Mouse (Mus musculus) embryonic facial prominence, embryonic 15.5 days (tissue): Measurements from ENCODE around the gene Myo1e. TPM values are rescaled to one million over a fixed set of nuclear protein-coding genes. Genes with fewer than 3 reads are reported as not detected.
A peak's percentile ranks its signal among the peaks of the same experiment; 100 is the strongest.

Experiments used
- ATAC-seq: fragments of 200-750 bp; cut with Nextera tagmentation; 2 replicates; pipeline ENCODE4 v1.8.0; 2017; ENCODE audit warnings: low read depth, moderate TSS enrichment; ENCODE audit not compliant: insufficient number of reproducible peaks, low FRiP score, low TSS enrichment
- H3K27ac ChIP-seq: fragments of 300-500 bp; sonication (generic); replicated peaks from 2 replicates; pipeline ENCODE4 v1.5.1; 2015; ENCODE audit warnings: mild to moderate bottlenecking, inconsistent platforms
- H3K27me3 ChIP-seq: fragments of 300-500 bp; sonication (generic); 2 replicates; pipeline ENCODE4 v1.6.1; 2015; ENCODE audit warnings: inconsistent platforms
- H3K36me3 ChIP-seq: fragments of 300-500 bp; sonication (generic); 2 replicates; pipeline ENCODE4 v1.6.1; 2015; ENCODE audit warnings: mild to moderate bottlenecking, inconsistent platforms
- H3K4me1 ChIP-seq: fragments of 300-500 bp; sonication (generic); 2 replicates; pipeline ENCODE4 v1.6.1; 2015; ENCODE audit warnings: inconsistent platforms
- H3K4me2 ChIP-seq: fragments of 300-500 bp; sonication (generic); replicated peaks from 2 replicates; pipeline ENCODE4 v1.6.1; 2015; ENCODE audit warnings: mild to moderate bottlenecking, inconsistent platforms
- H3K4me3 ChIP-seq: fragments of 300-500 bp; sonication (generic); replicated peaks from 2 replicates; pipeline ENCODE4 v1.5.1; 2015; ENCODE audit warnings: mild to moderate bottlenecking, inconsistent platforms
- H3K9ac ChIP-seq: fragments of 300-500 bp; sonication (generic); 2 replicates; pipeline ENCODE4 v1.6.1; 2015; ENCODE audit warnings: inconsistent platforms
- H3K9me3 ChIP-seq: fragments of 300-500 bp; sonication (generic); replicated peaks from 2 replicates; pipeline ENCODE4 v1.6.1; 2016; ENCODE audit warnings: inconsistent platforms
- WGBS: fragments of 180-500 bp; shearing (Covaris S2); methylation state at CpG from one replicate; pipeline ENCODE4 v1.1.7; 2015; 5-methylcytosine and 5-hydroxymethylcytosine counted together
- microRNA-seq: library from miRNA; unstranded; fragments of <30 nt; microRNA quantifications from one replicate; pipeline ENCODE4, GENCODE M21; 2016; ENCODE audit warnings: borderline number of aligned reads
- polyA plus RNA-seq: library from polyadenylated mRNA; unstranded; fragments of >200 nt; fragmentation: Nextera tagmentation; extraction: Ambion mirVana; gene quantifications from 2 replicates; pipeline ENCODE4 v1.2.1, GENCODE M21; 2015

Gene Myo1e
- polyA plus RNA-seq, 1 experiment from 2014 or later = 26.4 TPM

GRCm38 (mm10) chr9:70421257-70422056 is 214.3 kb downstream of the Myo1e start, which contains the start of gene Ccnb2:
Gene Ccnb2, minus strand, starts transcription at chr9:70421547.
- Histone ChIP-seq H3K9me3 (no peaks in the 10 kb centered on the region), H3K36me3 (peaks cover 28% of the 10 kb centered on the region), H3K27ac (peak within 1 kb of the TSS; percentile 51; the same call in 1 of the 2 replicates), H3K4me3 (peak within 1 kb of the TSS; percentile 75), H3K9ac (peak within 1 kb of the TSS; percentile 58), H3K27me3 (no peaks in the 10 kb centered on the region), H3K4me2 (peak within 1 kb of the TSS; percentile 98), H3K4me1 (peaks cover 9% of the 10 kb centered on the region)
- ATAC-seq = peak; percentile 93
- 2% methylated on average over 45 of the region's 45 CpGs for WGBS

GRCm38 (mm10) chr9:70422661-70423060 is 215.5 kb downstream of the Myo1e start:
- peaks cover 37% of the 10 kb centered on the region for H3K36me3 ChIP-seq
- peaks cover 9% of the 10 kb centered on the region for H3K4me1 ChIP-seq
- H3K9me3 ChIP-seq = no peaks in the 10 kb centered on the region
- WGBS = 92% methylated on average over 2 of the region's 2 CpGs
- no peak overlapping the region for H3K4me2 ChIP-seq
- H3K27me3 ChIP-seq = no peaks in the 10 kb centered on the region
- no peak overlapping the region for H3K27ac ChIP-seq
- no peak for ATAC-seq
- no peak overlapping the region for H3K9ac ChIP-seq
- no peak overlapping the region for H3K4me3 ChIP-seq

GRCm38 (mm10) chr9:70439959-70440358 is 232.8 kb downstream of the Myo1e start:
- ATAC-seq = no peak
- H3K9ac ChIP-seq = no peak overlapping the region

GRCm38 (mm10) chr9:70449072-70449471 is 241.9 kb downstream of the Myo1e start:
- Histone ChIP-seq H3K27ac (no peak overlapping the region), H3K9ac (no peak overlapping the region), H3K27me3 (no peaks in the 10 kb centered on the region), H3K9me3 (no peaks in the 10 kb centered on the region), H3K4me3 (no peak overlapping the region), H3K4me2 (no peak overlapping the region), H3K36me3 (peaks cover 39% of the 10 kb centered on the region), H3K4me1 (no peaks in the 10 kb centered on the region)
- ATAC-seq = no peak
- 92% methylated on average over 5 of the region's 5 CpGs for WGBS

More at GRCm38 (mm10) chr9:70439959-70440358, 232.8 kb downstream of the Myo1e start:
- Histone ChIP-seq H3K9me3 (no peaks in the 10 kb centered on the region), H3K4me1 (no peaks in the 10 kb centered on the region), H3K4me3 (no peak overlapping the region), H3K36me3 (peaks cover 66% of the 10 kb centered on the region), H3K27ac (no peak overlapping the region), H3K4me2 (no peak overlapping the region), H3K27me3 (no peaks in the 10 kb centered on the region)
- 81% methylated on average over 4 of the region's 4 CpGs for WGBS

Small RNA genes lying within 50 kb of the gene (microRNA-seq; reads per million reads assigned to microRNA genes)
- 2.1 reads per million, percentile 7 among the genes with 10 or more reads in this experiment for gene Mir5626

Other genes starting within 250 kb of the Myo1e start
- 104 and 107 TPM in 2 replicates for gene Bnip2, start 217.9 kb upstream of the Myo1e start, polyA plus RNA-seq
- gene Gtf2a2, start 194.8 kb upstream of the Myo1e start, polyA plus RNA-seq = 167 and 172 TPM in 2 replicates
- 0.16 and 0.23 TPM in 2 replicates for gene Gcnt3, start 169.3 kb upstream of the Myo1e start, polyA plus RNA-seq
- 12.5 and 13.8 TPM in 2 replicates for gene Fam81a, start 64.8 kb upstream of the Myo1e start, polyA plus RNA-seq
- 133 and 134 TPM in 2 replicates for gene Ccnb2, start 214.2 kb downstream of the Myo1e start, polyA plus RNA-seq